Mouse (Mus musculus) heart, adult 18-20 months (tissue): ENCODE measurements at regions not wholly inside any gene's neighbourhood (a gene's known extent, or its start where the extent isn't known, plus 50 kb on each side); places are given as distances from the start of the nearest gene placed in this dataset.

Experiments used
- DNase-seq, 2 experiments: peaks; one replicate each; pipeline ENCODE4 v3.0.0; 2021 to 2022; ENCODE audit warnings: mixed read lengths in 1 of 2

DNA sequence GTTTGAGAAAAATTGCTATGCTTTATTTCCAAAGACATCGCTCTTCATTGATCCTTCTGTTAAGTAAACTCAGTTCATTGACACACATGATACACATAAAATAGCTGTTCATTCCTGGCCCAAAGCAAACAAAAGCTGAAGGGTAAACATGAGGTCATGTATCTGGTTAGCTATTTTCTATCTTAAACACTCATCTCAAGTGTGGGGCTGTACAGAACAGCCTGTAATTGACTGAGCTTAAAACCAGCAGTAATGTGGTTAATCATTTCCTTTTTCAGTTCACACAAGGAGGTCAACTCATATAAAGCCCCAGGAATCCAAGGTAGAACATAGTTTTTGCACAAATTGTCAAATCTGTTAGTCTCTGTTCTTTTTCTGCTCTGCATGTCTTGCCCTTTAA lies 94.5 kb downstream of the Cldn17 start:
- no peak for DNase-seq

DNA sequence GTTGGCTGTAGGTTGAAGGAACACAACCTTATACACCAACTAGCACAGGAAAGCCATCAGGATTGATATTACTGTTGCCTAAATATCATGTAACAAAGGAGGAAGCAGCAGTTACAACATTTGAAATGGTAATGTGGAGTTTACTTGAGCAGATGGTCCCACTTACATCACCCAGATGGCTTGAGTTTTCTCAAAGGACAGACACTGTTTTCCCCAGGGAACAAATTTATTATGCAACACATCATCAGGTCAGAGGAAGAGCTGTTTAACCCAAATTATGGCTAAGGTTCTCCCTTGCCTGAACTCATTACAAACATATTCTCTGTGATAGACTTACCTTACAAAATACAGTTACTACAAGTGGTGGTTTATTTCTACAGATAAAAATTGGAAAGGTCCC lies 98.6 kb downstream of the Cldn17 start:
- DNase-seq = no peak

DNA sequence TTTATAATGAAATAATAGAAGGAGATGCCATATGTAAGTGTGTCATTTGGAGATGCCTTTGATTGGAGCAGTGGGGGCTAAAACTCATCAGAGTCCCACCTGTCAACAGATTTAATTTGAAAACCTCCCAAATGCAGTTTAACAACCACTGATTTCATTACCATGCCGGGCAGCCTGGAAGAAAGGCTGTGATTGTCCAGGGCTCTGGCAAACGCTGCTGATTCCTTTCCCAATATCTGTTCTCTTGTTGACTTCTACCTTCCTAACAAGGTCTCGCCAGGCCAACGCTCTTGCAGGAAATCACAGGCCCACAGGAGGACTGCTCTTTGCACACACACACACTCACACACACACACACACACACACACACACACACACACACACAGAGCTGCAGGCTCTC lies 102.4 kb downstream of the Cldn17 start:
- no peak for DNase-seq

DNA sequence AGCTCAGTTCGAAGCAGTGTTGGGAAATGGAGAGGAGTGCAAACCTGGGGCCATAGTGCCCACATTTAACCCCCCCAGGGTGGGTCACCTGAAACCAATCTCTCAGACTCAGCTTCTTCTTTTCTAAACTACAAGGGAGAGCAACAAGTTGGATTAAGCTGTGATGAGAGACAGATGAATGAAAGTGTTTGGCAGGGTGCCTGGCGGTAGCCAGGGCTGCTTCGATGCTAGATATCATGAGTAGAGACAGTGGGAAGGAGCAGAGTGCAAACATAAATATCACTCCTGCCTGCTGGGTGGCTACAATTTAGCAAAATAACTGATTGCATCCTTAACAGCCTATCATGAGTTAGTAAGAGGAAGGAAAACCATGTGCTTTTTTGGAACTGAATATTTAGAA lies 106.9 kb downstream of the Cldn17 start:
- no peak for DNase-seq

DNA sequence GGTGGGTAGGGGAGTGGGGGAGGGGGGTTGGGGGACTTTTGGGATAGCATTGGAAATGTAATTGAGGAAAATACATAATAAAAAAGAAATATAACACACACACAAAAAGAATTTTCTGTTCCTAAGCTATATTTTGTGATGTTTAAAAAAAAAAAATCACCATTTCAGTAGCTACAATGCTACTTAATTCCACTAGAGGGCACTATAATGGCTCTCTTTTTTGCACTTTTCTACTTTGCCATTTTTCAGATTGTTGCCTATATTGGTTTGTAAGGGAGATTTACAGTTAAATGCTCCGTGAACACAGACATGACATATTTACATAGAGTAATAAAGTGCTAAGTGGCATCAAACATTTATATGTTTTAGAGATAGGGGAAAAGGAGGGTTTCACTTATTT lies 102.7 kb upstream of the Grik1 start:
- no peak for DNase-seq

DNA sequence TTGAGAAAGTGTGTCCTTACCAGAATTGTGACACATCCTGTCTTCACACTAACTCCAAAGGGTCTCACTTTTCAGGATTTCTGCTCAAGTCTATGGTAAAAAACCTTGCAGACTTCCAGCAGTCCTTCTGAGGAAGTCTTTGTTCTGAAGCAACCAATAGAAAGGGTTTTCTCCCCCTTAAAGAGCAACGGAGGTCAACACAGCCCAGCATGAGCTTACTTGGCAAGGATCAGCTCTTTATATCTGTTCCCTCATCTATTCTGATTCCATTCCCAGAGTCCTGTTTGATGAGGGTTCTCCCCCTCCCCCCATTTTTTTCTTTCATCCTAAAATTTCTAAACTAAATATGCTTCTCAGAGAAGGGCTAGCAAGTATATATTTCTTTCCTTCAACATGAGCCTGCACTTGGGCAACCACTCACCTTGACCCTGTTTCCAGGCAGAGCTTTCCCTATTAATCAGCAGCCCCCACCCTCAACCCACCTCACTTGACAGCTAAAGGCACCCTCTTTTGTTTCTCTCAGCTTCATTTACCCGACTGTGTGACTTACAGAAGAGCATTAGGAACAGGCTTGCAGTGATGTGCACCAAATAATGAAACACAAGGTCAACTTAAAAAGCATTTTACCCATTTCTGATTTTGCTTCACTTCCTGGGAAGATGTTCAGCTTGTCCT lies 91.7 kb upstream of the Grik1 start:
- DNase-seq = no peak

DNA sequence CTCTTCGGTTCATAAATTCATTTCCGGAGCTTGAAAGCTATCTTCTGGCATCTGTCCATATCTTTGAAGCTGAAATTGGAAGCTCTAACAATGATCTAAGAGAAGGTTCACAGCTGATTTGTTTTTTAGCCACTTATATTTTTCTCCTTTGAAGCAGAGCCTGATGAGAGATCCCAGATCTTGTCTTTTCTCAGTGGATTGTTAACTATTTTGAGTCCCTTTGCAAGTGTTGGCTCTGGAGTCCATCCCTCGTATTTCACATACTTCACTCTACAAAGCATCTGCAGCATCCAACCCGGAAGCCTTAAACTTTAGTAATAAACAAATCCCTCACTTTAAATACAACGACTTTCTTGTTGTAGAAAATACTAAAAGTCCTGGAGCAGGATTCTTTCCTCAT lies 85.6 kb upstream of the Grik1 start:
- no peak for DNase-seq

DNA sequence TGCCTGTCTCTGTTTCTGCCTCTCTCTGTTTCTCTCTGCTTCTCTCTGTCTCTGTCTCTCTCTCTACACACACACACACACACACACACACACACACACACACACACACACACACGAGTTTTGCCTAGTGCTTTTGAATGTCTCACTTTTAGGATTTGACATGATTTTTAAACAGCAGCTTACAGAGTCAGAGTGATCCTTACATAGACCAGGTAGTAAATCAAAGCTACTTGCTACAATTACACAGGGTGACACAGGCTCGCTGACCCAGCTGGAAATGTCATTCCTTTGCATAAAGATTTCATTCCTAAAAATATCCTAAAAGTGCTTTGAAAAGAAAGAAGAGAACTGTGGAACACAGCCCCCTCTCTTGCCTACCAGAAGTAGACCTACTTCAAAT lies 84.5 kb upstream of the Grik1 start:
- no peak for DNase-seq

DNA sequence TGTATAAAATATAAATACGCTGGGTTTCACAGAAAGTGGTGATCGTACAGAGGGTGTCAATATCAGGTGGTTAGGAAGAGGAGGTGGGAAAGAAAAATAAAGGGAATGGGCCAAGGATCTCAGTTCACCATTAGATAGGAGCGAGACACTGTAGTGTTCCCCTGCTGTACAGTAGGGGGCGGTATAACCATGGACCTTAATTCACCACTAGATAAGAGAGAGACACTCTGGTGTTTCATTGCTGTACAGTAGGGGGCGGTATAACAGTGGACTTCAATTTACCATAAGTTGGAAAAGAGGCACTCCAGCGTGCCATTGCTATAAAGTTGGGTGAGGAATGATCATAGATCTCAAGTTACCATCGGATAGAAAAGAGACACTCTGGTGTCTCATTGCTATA lies 82.0 kb upstream of the Grik1 start:
- DNase-seq = peak in 1 of 2 experiments; percentile 2

DNA sequence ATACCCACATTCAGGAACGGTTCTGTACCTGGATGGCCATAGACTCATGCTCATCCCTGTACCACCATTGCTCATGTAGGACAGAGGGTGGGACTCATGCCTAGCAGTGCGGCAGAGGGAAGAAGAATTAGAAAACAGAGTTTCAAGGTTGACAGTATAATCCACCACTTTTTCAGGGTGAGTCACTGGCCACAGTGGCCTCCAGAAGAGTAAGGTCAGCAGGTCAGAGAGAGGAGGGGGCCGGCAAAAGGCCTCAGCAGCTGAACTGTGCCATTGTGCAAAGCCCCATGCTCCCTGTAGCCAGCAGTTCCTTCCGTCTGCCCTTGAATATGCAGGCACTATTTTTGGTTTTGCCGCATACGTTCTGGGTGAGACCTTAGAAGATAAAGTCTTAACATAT lies 78.1 kb upstream of the Grik1 start:
- no peak for DNase-seq

DNA sequence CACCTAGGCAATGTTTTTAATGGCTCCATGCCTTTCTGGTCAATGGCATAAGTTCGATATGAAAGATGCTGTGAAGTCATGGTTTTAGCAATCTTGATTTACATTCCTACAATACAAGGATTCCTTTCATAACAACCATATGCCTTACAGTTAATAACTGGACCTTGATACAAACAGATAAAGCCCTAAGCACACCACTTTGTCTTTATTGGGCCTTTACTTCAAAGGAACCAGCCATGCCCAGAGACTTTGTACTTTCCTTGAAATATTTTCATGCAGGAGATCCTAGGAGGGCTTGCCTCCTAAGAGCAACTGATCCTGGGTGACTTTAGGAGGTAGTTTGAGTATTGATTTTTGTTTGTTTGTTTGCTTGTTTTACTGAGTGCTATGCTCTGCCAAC lies 77.1 kb upstream of the Grik1 start:
- no peak for DNase-seq

DNA sequence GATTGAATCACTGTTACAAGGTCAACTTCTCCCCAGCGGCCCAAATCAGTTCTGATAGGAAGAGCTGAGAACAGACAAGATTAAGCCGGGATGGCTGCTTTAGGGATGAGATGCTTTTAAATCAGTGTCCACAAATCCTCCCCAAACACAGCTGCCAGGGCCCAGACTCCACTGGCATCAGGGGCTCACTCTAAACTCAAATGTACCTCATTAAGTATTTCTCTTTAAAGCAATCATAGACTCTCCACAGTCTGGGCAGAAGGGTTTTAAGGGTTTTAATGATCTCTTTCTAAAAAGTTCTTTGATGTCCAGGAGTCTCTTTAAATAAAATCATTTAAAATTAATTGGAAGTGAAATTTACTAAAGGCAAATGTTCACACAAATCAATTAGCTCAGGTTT lies 70.0 kb upstream of the Grik1 start:
- no peak for DNase-seq
